Mouse (Mus musculus): Measurements from ENCODE around the gene Nedd4. TPM values are rescaled to one million over a fixed set of nuclear protein-coding genes. Genes with fewer than 3 reads are reported as not detected.
A peak's percentile ranks its signal among the peaks of the same experiment; 100 is the strongest.
"Not testable (repeated sequence)": the region's sequence is repeated elsewhere in the genome, so short reads cannot be mapped to it uniquely, and the experiment has no call there.

The Nedd4 gene
- polyA plus RNA-seq, 1 experiment, result 195 TPM

DNA sequence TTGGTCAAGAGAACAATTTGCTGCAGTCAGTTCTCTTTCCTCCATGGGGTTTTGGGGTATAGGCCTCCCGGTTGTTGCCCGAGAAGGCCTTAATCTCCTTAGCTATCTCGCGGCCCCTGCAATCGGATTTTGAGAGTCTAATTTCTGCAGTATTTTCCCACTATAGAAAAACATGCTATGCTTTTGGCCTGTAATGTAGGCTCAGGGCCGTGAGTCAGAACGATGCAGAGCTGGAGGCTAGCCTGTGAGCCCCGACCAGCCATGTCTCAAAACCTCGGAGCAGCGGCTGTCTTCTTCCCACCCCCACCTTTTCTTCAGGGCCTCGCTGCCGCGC lies 618 bp upstream of the Nedd4 start:
- Histone ChIP-seq H3ac (ENCODE audit: control insufficient read depth, insufficient read length) (peak overlapping the region; percentile 94), H3K79me2 (ENCODE audit: control insufficient read depth, insufficient read depth) (peaks cover 43% of the 10 kb centered on the region), H3K4me2 (ENCODE audit: low read depth) (peak overlapping the region; percentile 79), H3K27me3 (ENCODE audit: control insufficient read depth, insufficient read depth, insufficient read length) (no peaks in the 10 kb centered on the region), H3K4me3 (peak overlapping the region; percentile 89), H3K36me3 (ENCODE audit: control insufficient read depth, insufficient read depth) (peaks cover 11% of the 10 kb centered on the region)
- TF ChIP-seq MYOG (IDR thresholded peaks at IDR 0.05; ENCODE audit: control insufficient read depth in 1 of 3, insufficient read depth in 1 of 3, insufficient read length in 2 of 3, low read depth in 2 of 3) (no peak), TCF3 (IDR thresholded peaks at IDR 0.05; ENCODE audit: insufficient read length, low read depth) (no peak), POLR2A (IDR thresholded peaks at IDR 0.05; ENCODE audit: insufficient read length, low read depth) (peak; percentile 48), REST (IDR thresholded peaks at IDR 0.05; ENCODE audit: insufficient read depth, insufficient read length) (no peak)

DNA sequence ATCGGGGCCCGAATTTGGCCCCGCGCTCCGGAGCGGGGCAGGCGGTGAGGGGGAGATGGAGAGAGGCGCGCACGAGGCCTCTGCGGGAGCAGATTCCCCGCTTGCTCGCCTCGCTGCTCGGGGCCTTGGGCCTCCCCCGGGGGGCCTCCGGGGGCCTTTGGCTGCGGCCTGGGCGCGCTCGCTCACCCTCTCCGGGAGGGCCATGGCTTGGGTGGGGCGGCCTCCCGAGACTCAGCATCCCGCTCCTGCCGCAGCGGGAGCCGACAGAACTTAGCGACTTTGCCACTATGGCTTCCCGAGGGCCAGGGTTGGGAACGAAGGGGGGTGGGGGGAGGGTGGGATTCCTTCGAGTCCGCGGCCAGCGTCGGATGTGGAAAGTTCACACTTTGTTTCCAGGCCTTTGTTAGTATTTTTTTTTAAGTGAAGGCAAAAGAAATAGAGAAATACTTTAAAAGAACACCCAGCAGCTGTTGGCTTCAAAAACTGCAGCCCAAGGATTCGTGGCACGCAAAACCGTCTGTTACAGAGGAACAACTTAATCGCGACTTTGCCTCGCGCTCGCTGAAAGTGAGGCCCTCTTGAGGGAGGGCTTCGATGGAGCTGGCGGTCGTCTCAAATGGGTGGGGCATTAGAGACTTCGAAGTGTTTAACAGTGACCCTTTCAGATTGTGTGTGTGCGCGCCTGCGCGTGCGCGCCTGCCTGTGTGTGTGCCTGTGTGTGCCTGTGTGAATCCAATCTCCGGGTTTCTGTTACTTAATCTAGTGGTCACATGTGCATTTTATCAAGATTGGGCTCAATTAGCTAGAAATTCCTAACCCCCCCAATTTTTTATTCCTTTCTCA lies 766 bp downstream of the Nedd4 start:
- Histone ChIP-seq H3K27me3 (ENCODE audit: control insufficient read depth, insufficient read depth, insufficient read length) (no peaks in the 10 kb centered on the region), H3ac (ENCODE audit: control insufficient read depth, insufficient read length) (peak overlapping the region; percentile 94), H3K36me3 (ENCODE audit: control insufficient read depth, insufficient read depth) (peaks cover 17% of the 10 kb centered on the region), H3K4me2 (ENCODE audit: low read depth) (peak overlapping the region; percentile 87), H3K79me2 (ENCODE audit: control insufficient read depth, insufficient read depth) (peaks cover 57% of the 10 kb centered on the region), H3K4me3 (peak overlapping the region; percentile 89)
- TF ChIP-seq E2F4 (IDR thresholded peaks at IDR 0.05; ENCODE audit: insufficient read depth) (no peak), POLR2AphosphoS2 (IDR thresholded peaks at IDR 0.05; ENCODE audit: insufficient read length, low read depth) (peak; percentile 64), POLR2A (IDR thresholded peaks at IDR 0.05; ENCODE audit: insufficient read length, low read depth) (peak; percentile 64), USF1 (IDR thresholded peaks at IDR 0.05; ENCODE audit: low read depth) (peak; percentile 39), MYOG (IDR thresholded peaks at IDR 0.05; ENCODE audit: control insufficient read depth in 1 of 3, insufficient read depth in 1 of 3, insufficient read length in 2 of 3, low read depth in 2 of 3) (no peak)

DNA sequence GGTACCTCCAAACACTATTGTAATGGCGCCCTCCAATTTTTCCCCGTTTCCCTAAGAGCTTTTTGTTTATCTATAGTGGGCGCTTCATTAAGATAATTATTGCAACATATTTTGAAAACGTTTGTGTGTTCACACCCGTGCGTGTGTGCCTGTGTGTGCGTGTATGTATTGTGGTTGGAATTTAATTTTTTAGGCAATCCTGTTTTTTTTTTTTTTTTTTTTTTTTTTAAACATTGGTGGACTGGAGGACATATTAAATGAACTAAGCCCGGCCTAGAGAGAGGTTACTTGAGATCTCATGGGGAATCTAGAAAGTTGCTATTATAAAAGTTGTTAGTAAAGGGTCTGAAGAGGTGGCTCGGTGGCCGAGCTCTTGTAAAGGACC lies 1.4 kb downstream of the Nedd4 start:
- Histone ChIP-seq H3ac (ENCODE audit: control insufficient read depth, insufficient read length) (no peak overlapping the region), H3K4me3 (peak overlapping the region; percentile 89), H3K4me2 (ENCODE audit: low read depth) (peak overlapping the region; percentile 87), H3K79me2 (ENCODE audit: control insufficient read depth, insufficient read depth) (peaks cover 63% of the 10 kb centered on the region), H3K36me3 (ENCODE audit: control insufficient read depth, insufficient read depth) (peaks cover 17% of the 10 kb centered on the region), H3K27me3 (ENCODE audit: control insufficient read depth, insufficient read depth, insufficient read length) (no peaks in the 10 kb centered on the region)
- TF ChIP-seq REST (IDR thresholded peaks at IDR 0.05; ENCODE audit: insufficient read depth, insufficient read length), result no peak
- TF ChIP-seq USF1 (IDR thresholded peaks at IDR 0.05; ENCODE audit: low read depth), result no peak
- TF ChIP-seq POLR2A (IDR thresholded peaks at IDR 0.05; ENCODE audit: insufficient read length, low read depth), result no peak
- no peak for TF ChIP-seq POLR2AphosphoS2 (IDR thresholded peaks at IDR 0.05; ENCODE audit: insufficient read length, low read depth)
- no peak for TF ChIP-seq TCF12 (IDR thresholded peaks at IDR 0.05; ENCODE audit: insufficient read depth, poor library complexity, severe bottlenecking)
- TF ChIP-seq CEBPB (IDR thresholded peaks at IDR 0.05; ENCODE audit: insufficient read depth, poor library complexity, severe bottlenecking), result no peak
- TF ChIP-seq E2F4 (IDR thresholded peaks at IDR 0.05; ENCODE audit: insufficient read depth), result no peak
- no peak for TF ChIP-seq MYOD1 (IDR thresholded peaks at IDR 0.05; ENCODE audit: control insufficient read depth in 1 of 3, insufficient read length in 2 of 3, low read depth in 2 of 3)
- TF ChIP-seq MAX (IDR thresholded peaks at IDR 0.05; ENCODE audit: low read depth), result no peak
- no peak for TF ChIP-seq SRF (IDR thresholded peaks at IDR 0.05; ENCODE audit: control insufficient read depth, insufficient read length, low read depth)
- no peak for TF ChIP-seq TCF3 (IDR thresholded peaks at IDR 0.05; ENCODE audit: insufficient read length, low read depth)
- no peak for TF ChIP-seq MYOG (IDR thresholded peaks at IDR 0.05; ENCODE audit: control insufficient read depth in 1 of 3, insufficient read depth in 1 of 3, insufficient read length in 2 of 3, low read depth in 2 of 3)

DNA sequence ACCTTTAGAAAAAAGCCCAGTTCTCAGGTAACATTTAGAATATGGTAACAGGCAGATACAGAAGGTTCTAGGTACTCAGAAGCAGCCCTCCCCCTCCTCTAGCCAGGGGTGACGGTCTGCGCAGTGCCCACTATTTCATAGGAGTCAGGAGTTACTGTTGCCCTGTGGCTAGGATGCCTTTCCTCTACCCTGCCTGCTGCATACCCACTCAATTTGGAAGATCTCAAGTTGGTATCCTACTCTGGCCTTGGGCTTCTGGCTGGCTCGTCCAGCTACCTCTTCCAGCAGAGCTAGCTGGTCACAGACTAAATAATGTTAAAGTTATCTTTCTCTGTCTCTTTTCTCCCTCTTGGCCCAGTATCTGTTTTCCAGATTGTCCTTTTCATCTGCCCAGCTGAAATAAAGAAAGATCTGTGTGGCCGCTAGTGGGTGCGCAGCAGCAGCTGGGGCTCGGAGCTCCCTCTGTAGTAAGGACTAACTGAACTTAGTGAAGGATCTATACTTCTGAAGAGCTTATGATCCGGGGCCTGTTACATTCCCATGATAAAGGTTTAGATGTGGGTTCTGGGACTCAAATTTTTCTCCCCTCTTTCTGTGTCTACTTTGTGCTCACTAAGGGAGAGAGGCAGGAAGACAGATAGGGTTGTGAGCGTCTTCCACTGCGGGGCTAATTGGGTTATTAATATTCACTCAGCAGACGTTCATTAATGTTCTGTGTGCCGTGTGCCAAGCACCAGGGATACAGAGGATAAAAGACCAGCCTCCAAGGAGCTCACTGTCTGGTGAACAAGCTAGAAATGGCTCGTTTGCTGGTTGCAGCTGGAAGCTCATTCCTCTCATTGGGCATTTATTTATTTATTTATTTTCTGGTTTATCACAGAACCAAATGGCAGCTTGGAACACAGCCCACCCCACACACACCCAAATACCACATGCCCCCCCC lies 2.5 kb downstream of the Nedd4 start:
- peak overlapping the region; percentile 89 for H3K4me3 ChIP-seq
- no peak overlapping the region for H3ac ChIP-seq (ENCODE audit: control insufficient read depth, insufficient read length)
- TF ChIP-seq POLR2AphosphoS2 (IDR thresholded peaks at IDR 0.05; ENCODE audit: insufficient read length, low read depth) (peak; percentile 52), POLR2A (IDR thresholded peaks at IDR 0.05; ENCODE audit: insufficient read length, low read depth) (peak; percentile 24), CEBPB (IDR thresholded peaks at IDR 0.05; ENCODE audit: insufficient read depth, poor library complexity, severe bottlenecking) (no peak)
- H3K79me2 ChIP-seq (ENCODE audit: control insufficient read depth, insufficient read depth), result peaks cover 73% of the 10 kb centered on the region
- peaks cover 20% of the 10 kb centered on the region for H3K36me3 ChIP-seq (ENCODE audit: control insufficient read depth, insufficient read depth)
- H3K27me3 ChIP-seq (ENCODE audit: control insufficient read depth, insufficient read depth, insufficient read length), result no peaks in the 10 kb centered on the region
- peak overlapping the region; percentile 87 for H3K4me2 ChIP-seq (ENCODE audit: low read depth)

DNA sequence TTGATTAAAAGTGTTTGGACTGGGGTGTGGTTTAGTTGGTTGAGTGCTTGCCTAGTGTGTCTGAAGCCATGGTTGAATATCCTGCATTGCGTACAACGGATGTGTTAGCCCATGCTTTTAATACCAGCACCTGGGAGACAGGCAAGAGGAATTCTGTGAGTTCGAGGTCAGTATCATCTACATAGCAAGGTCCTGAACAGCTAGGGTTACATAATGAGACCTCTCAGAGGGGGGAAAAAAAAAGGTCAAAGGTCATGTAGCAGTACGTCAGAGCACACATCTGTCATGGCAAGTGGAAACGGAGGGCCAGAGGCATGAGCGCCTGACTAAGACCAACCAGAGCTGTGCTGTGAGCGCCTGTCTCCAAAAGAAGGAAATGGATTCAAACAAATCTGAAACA lies 3.4 kb downstream of the Nedd4 start:
- no peak for TF ChIP-seq POLR2A (IDR thresholded peaks at IDR 0.05; ENCODE audit: insufficient read length, low read depth)
- no peak for TF ChIP-seq REST (IDR thresholded peaks at IDR 0.05; ENCODE audit: insufficient read depth, insufficient read length)
- TF ChIP-seq MYOG (IDR thresholded peaks at IDR 0.05; ENCODE audit: control insufficient read depth in 1 of 3, insufficient read depth in 1 of 3, insufficient read length in 2 of 3, low read depth in 2 of 3), result no peak
- no peak for TF ChIP-seq CEBPB (IDR thresholded peaks at IDR 0.05; ENCODE audit: insufficient read depth, poor library complexity, severe bottlenecking)
- TF ChIP-seq TCF12 (IDR thresholded peaks at IDR 0.05; ENCODE audit: insufficient read depth, poor library complexity, severe bottlenecking), result no peak
- no peak for TF ChIP-seq MYOD1 (IDR thresholded peaks at IDR 0.05; ENCODE audit: control insufficient read depth in 1 of 3, insufficient read length in 2 of 3, low read depth in 2 of 3)
- TF ChIP-seq USF1 (IDR thresholded peaks at IDR 0.05; ENCODE audit: low read depth), result no peak
- no peak for TF ChIP-seq E2F4 (IDR thresholded peaks at IDR 0.05; ENCODE audit: insufficient read depth)
- TF ChIP-seq MAX (IDR thresholded peaks at IDR 0.05; ENCODE audit: low read depth), result no peak
- Histone ChIP-seq H3K27me3 (ENCODE audit: control insufficient read depth, insufficient read depth, insufficient read length) (no peaks in the 10 kb centered on the region), H3K36me3 (ENCODE audit: control insufficient read depth, insufficient read depth) (peaks cover 27% of the 10 kb centered on the region), H3K4me2 (ENCODE audit: low read depth) (peak overlapping the region; percentile 22), H3K79me2 (ENCODE audit: control insufficient read depth, insufficient read depth) (peaks cover 81% of the 10 kb centered on the region), H3K4me3 (peak overlapping the region; percentile 89), H3ac (ENCODE audit: control insufficient read depth, insufficient read length) (no peak overlapping the region)

DNA sequence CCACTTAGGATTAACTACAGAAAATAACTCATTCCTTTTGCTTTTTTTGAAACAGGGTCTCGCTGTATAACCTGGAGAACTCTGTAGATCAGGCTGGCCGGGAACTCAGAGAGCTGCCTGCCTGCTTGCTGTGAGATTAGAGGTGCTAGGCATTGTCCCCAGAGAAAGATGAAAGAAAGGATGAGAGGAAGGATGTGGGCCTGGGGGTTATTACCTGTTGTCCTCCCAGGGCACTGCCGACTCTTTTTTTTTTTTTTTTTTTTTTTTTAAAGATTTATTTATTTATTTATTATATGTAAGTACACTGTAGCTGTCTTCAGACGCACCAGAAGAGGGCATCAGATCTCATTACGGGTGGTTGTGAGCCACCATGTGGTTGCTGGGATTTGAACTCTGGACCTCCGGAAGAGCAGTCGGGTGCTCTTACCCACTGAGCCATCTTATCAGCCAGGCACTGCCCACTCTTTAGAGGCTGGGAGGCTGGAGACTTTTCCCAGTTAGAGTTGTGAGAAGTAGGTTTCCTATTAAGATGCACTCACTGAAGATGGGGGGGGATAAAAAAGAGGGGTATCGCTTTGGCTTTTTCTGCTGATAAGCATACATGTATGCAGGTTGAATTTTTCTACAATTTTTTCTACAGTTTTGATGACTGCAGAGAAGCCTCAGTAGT lies 4.3 kb downstream of the Nedd4 start:
- not testable (repeated sequence) for H3K27me3 ChIP-seq (ENCODE audit: control insufficient read depth, insufficient read depth, insufficient read length); H3ac ChIP-seq (ENCODE audit: control insufficient read depth, insufficient read length); H3K4me3 ChIP-seq
- Histone ChIP-seq H3K79me2 (ENCODE audit: control insufficient read depth, insufficient read depth) (peaks cover 82% of the 10 kb centered on the region), H3K4me2 (ENCODE audit: low read depth) (peak overlapping the region; percentile 4), H3K36me3 (ENCODE audit: control insufficient read depth, insufficient read depth) (peaks cover 34% of the 10 kb centered on the region)
